Mouse (Mus musculus): ENCODE measurements around the gene Trio.

DNA sequence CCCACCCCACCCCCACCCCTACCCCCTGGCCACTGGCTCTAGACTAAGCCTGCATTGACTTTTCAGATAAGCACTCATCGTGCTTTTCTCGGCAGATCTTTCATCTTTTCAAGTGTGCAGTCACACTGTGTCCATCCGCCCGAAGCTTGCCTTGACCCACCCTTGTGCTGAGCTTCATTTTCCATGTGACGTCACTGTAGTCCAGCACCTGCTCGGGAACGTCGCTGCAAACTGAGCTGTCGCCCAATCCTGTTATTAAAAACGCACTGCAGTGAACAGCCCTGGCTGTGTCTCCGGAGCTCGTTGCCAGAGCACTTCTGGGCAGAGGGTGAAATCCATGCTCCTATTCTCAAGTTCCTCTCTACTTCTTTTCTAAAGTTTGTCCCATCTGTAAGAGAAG lies 93.8 kb downstream of the Trio start:
- TF ChIP-seq GATA1 (IDR thresholded peaks at IDR 0.05; ENCODE audit: low read length) = no peak
- TF ChIP-seq TAL1 (IDR thresholded peaks at IDR 0.05; ENCODE audit: low read length) = no peak
